Mouse (Mus musculus) intestine, embryonic 14.5 days (tissue): ENCODE measurements around the gene Tor2a. TPM values are rescaled to one million over a fixed set of nuclear protein-coding genes. Genes with fewer than 3 reads are reported as not detected.

Experiments used
- ATAC-seq: fragments of 200-750 bp; cut with Nextera tagmentation; replicated peaks from 2 replicates; pipeline ENCODE4 v1.8.0; 2017; ENCODE audit warnings: low read depth, moderate number of reproducible peaks, moderate TSS enrichment, moderate library complexity; ENCODE audit not compliant: low FRiP score, low TSS enrichment
- DNase-seq: peaks from one replicate; pipeline ENCODE4 v3.0.0-alpha.2; 2018; ENCODE audit warnings: low spot score
- H3K27ac ChIP-seq: fragments of 300-500 bp; sonication (generic); 2 replicates; pipeline ENCODE4 v1.5.1; 2014; ENCODE audit warnings: low read depth, mild to moderate bottlenecking, control low read depth
- H3K27me3 ChIP-seq: fragments of 300-500 bp; sonication (generic); replicated peaks from 2 replicates; pipeline ENCODE4 v1.6.1; 2014; ENCODE audit warnings: low read length, control low read depth; ENCODE audit not compliant: control insufficient read depth, insufficient read depth
- H3K36me3 ChIP-seq: fragments of 300-500 bp; sonication (generic); 2 replicates; pipeline ENCODE4 v1.6.1; 2014; ENCODE audit warnings: low read length, control low read depth; ENCODE audit not compliant: control insufficient read depth, insufficient read depth
- H3K4me1 ChIP-seq: fragments of 300-500 bp; sonication (generic); replicated peaks from 2 replicates; pipeline ENCODE4 v1.6.1; 2014; ENCODE audit warnings: low read length, control low read depth, mixed read lengths; ENCODE audit not compliant: control insufficient read depth, insufficient read depth
- H3K4me2 ChIP-seq: fragments of 300-500 bp; sonication (generic); 2 replicates; pipeline ENCODE4 v1.6.1; 2014; ENCODE audit warnings: low read length
- H3K4me3 ChIP-seq: fragments of 300-500 bp; sonication (generic); 2 replicates; pipeline ENCODE4 v1.5.1; 2014; ENCODE audit warnings: low read depth, low read length, control low read depth, mixed read lengths
- H3K9ac ChIP-seq: fragments of 300-500 bp; sonication (generic); 2 replicates; pipeline ENCODE4 v1.6.1; 2014; ENCODE audit warnings: mild to moderate bottlenecking, low read length
- H3K9me3 ChIP-seq: fragments of 300-500 bp; sonication (generic); 2 replicates; pipeline ENCODE4 v1.6.1; 2016; ENCODE audit warnings: low read length, control low read depth; ENCODE audit not compliant: control insufficient read depth
- WGBS: fragments of 180-500 bp; shearing (Covaris S2); extraction: QIAGEN DNeasy Blood & Tissue Kit; methylation state at CpG from one replicate; pipeline ENCODE4 v1.1.7; 2014; 5-methylcytosine and 5-hydroxymethylcytosine counted together
- polyA plus RNA-seq: library from polyadenylated mRNA; unstranded; fragments of >200 nt; fragmentation: Nextera tagmentation; extraction: Ambion mirVana; gene quantifications from 2 replicates; pipeline ENCODE4 v1.2.1, GENCODE M21; 2014

Tor2a gene
- polyA plus RNA-seq, 1 experiment from 2014 or later = 74.8 TPM

DNA sequence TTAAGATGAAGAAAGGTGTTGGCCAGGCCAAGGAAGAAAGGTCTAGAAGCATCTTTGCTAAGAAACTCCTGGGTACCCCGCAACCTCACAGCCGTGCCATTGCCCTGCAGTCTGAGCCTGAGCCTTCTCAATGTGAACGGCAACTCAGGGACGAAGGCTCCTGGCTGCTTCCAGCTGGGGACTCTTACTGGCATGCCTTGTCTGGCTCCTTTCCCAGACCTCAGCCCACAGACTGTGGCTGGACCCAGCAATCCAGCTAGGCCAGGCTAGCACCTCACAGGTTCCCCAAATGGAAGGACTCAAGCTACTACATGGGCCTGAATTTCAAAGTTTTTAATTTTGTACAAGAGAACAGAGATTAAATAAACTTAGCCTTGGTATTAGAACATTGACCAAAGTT lies 4.8 kb downstream of the Tor2a start:
- 92% methylated on average over 4 of the region's 4 CpGs for WGBS
- Histone ChIP-seq H3K4me2 (no peak overlapping the region), H3K36me3 (peaks cover 30% of the 10 kb centered on the region), H3K27ac (no peak overlapping the region), H3K9ac (no peak overlapping the region), H3K27me3 (no peaks in the 10 kb centered on the region), H3K4me1 (peaks cover 4% of the 10 kb centered on the region), H3K9me3 (no peaks in the 10 kb centered on the region), H3K4me3 (no peak overlapping the region)
- DNase-seq = no peak
- no peak for ATAC-seq

DNA sequence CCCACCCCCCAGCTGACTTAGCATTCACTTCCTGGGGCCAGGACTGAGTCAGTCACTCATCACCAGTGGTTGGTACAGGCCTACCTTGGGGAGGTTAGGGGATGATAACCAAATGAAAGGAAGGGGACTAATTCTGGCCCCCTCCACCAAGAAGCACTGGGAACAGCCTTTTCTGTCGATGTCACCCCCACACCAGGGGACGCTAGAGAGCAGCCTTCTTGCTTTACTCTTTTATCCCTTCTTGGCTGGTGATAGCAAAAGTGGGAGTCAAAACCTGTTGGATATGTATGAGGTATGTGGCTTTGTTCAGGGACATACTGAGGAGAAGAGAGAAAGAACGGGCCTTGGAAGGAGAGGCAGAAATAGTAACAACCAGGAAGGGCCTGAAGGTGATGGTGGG lies 6.3 kb downstream of the Tor2a start:
- WGBS = 83% methylated on average over 3 of the region's 3 CpGs
- Histone ChIP-seq H3K4me1 (peaks cover 1% of the 10 kb centered on the region; the same call in 1 of the 2 replicates), H3K36me3 (peaks cover 30% of the 10 kb centered on the region), H3K27me3 (no peaks in the 10 kb centered on the region), H3K9ac (no peak overlapping the region), H3K4me2 (no peak overlapping the region), H3K27ac (no peak overlapping the region), H3K9me3 (no peaks in the 10 kb centered on the region), H3K4me3 (no peak overlapping the region)
- no peak for DNase-seq
- no peak for ATAC-seq

DNA sequence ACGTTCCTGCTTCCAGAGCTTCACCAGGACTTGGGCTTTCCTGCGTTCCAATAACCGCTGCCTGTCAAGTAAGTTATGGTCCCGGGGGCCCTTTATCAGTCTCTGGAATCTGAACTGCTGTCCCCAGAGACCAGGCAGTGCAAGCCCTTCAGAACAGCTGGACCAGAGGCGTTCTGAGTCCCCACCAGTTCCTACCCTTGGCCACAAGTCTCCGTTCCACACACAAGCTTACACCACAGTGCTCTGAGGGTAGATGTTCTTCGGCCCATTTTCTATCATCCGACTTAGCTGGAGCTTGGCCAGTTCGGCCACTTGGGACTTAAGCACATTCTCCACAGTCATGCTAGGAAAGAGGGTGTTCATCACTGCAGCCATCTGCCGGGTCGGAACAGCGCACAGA lies 10.2 kb downstream of the Tor2a start:
- no peaks in the 10 kb centered on the region for H3K4me1 ChIP-seq
- H3K9ac ChIP-seq = no peak overlapping the region
- no peak overlapping the region for H3K4me2 ChIP-seq
- no peaks in the 10 kb centered on the region for H3K27me3 ChIP-seq
- H3K27ac ChIP-seq = no peak overlapping the region
- H3K4me3 ChIP-seq = no peak overlapping the region
- peaks cover 3% of the 10 kb centered on the region for H3K36me3 ChIP-seq
- WGBS = 68% methylated on average over 12 of the region's 12 CpGs
- no peaks in the 10 kb centered on the region for H3K9me3 ChIP-seq
- ATAC-seq (no peak), DNase-seq (no peak)

DNA sequence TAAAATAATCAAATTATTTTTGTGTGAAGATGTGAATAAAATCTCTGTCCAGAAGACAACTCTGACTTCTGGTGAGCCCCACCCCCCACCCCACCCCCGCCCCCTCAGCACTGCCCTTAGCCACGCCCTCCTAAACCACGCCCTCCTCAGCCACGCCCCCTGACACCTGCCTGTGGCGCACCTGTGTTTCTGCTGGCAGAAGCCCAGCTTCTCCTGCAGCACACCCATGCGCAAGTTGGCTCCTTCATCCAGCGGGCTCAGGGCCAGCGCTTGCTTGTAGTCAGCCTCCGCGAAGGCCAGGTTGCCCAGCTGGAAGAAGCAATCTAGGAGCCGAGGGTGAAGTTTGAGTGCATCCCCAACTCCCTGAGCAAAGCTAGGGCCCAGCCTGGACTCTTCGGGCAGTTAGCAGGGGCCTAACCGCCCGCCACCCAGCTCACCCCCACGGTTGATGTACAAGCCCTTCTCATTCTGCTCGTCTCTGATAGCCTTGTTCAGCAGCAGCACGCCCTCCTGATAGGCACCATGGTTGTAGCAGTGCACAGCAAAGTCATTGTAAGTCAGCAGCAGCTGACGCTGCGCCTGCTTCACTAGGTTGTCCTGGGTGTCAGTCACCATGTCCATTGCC lies 11.7 kb downstream of the Tor2a start:
- Histone ChIP-seq H3K9ac (no peak overlapping the region), H3K4me3 (no peak overlapping the region), H3K27ac (no peak overlapping the region), H3K9me3 (no peaks in the 10 kb centered on the region), H3K27me3 (no peaks in the 10 kb centered on the region), H3K4me1 (no peaks in the 10 kb centered on the region), H3K4me2 (no peak overlapping the region), H3K36me3 (no peaks in the 10 kb centered on the region)
- ATAC-seq (no peak), DNase-seq (peak; percentile 79)
- 50% methylated on average over 19 of the region's 19 CpGs for WGBS

GRCm38 (mm10) chr2:32769327-32770085 lies 12.5 kb downstream of the Tor2a start:
- Histone ChIP-seq H3K4me3 (no peak overlapping the region), H3K27me3 (no peaks in the 10 kb centered on the region), H3K27ac (no peak overlapping the region), H3K36me3 (no peaks in the 10 kb centered on the region), H3K9me3 (no peaks in the 10 kb centered on the region), H3K9ac (no peak overlapping the region), H3K4me1 (no peaks in the 10 kb centered on the region), H3K4me2 (no peak overlapping the region)
- ATAC-seq (no peak), DNase-seq (no peak)
- WGBS = 75% methylated on average over 5 of the region's 5 CpGs

GRCm38 (mm10) chr2:32771886-32772285 lies 14.9 kb downstream of the Tor2a start:
- DNase-seq = no peak
- H3K27me3 ChIP-seq = no peaks in the 10 kb centered on the region
- no peak overlapping the region for H3K4me3 ChIP-seq
- no peaks in the 10 kb centered on the region for H3K9me3 ChIP-seq
- peaks cover 11% of the 10 kb centered on the region for H3K4me1 ChIP-seq
- H3K27ac ChIP-seq = no peak overlapping the region
- H3K36me3 ChIP-seq = no peaks in the 10 kb centered on the region
- WGBS = 23% methylated on average over 12 of the region's 12 CpGs
- no peak for ATAC-seq
- no peak overlapping the region for H3K9ac ChIP-seq
- H3K4me2 ChIP-seq = no peak overlapping the region

- H3K9ac ChIP-seq = no peak overlapping the region
- ATAC-seq = no peak
- peaks cover 11% of the 10 kb centered on the region for H3K4me1 ChIP-seq
- no peak overlapping the region for H3K4me2 ChIP-seq
- DNase-seq = no peak
- no peaks in the 10 kb centered on the region for H3K36me3 ChIP-seq
- H3K9me3 ChIP-seq = no peaks in the 10 kb centered on the region
- H3K27ac ChIP-seq = no peak overlapping the region
- H3K4me3 ChIP-seq = no peak overlapping the region
- no peaks in the 10 kb centered on the region for H3K27me3 ChIP-seq
- WGBS = 80% methylated on average over 8 of the region's 8 CpGs
Observed at GRCm38 (mm10) chr2:32772626-32773279, 15.7 kb downstream of the Tor2a start.

GRCm38 (mm10) chr2:32775359-32776074 lies 18.5 kb downstream of the Tor2a start, which contains the start of the genes Ttc16 and Ptrh1:
Gene Ttc16 (minus strand): TSS chr2:32775633.
Gene Ptrh1 (plus strand): TSS chr2:32775786.
- ATAC-seq (peak; percentile 98), DNase-seq (peak; percentile 98)
- peak within 1 kb of the TSS; percentile 42 for H3K9ac ChIP-seq
- H3K4me2 ChIP-seq = peak within 1 kb of the TSS; percentile 82
- WGBS = under 1% methylated on average over 46 of the region's 46 CpGs
- no peaks in the 10 kb centered on the region for H3K9me3 ChIP-seq
- H3K27ac ChIP-seq = peak within 1 kb of the TSS; percentile 62
- peak within 1 kb of the TSS; percentile 63 for H3K4me3 ChIP-seq
- H3K27me3 ChIP-seq = no peaks in the 10 kb centered on the region
- peaks cover 11% of the 10 kb centered on the region for H3K4me1 ChIP-seq
- H3K36me3 ChIP-seq = no peaks in the 10 kb centered on the region
